Mouse (Mus musculus) inflammation-experienced regulatory T-cells, adult 6 months (primary cell): ENCODE results near the gene Rbfox2. TPM values are rescaled to one million over a fixed set of nuclear protein-coding genes. Genes with fewer than 3 reads are reported as not detected.

Experiments
- ATAC-seq: one replicate; pipeline ENCODE4 v1.8.0; 2017
- polyA plus RNA-seq, 3 experiments: library from polyadenylated mRNA; unstranded; fragments of 100-300 nt; shearing (Covaris generic); gene quantifications; one replicate each; pipeline ENCODE4 v1.2.1; 2017

Rbfox2 gene
- polyA plus RNA-seq, 3 experiments from 2014 or later, result not detected

DNA sequence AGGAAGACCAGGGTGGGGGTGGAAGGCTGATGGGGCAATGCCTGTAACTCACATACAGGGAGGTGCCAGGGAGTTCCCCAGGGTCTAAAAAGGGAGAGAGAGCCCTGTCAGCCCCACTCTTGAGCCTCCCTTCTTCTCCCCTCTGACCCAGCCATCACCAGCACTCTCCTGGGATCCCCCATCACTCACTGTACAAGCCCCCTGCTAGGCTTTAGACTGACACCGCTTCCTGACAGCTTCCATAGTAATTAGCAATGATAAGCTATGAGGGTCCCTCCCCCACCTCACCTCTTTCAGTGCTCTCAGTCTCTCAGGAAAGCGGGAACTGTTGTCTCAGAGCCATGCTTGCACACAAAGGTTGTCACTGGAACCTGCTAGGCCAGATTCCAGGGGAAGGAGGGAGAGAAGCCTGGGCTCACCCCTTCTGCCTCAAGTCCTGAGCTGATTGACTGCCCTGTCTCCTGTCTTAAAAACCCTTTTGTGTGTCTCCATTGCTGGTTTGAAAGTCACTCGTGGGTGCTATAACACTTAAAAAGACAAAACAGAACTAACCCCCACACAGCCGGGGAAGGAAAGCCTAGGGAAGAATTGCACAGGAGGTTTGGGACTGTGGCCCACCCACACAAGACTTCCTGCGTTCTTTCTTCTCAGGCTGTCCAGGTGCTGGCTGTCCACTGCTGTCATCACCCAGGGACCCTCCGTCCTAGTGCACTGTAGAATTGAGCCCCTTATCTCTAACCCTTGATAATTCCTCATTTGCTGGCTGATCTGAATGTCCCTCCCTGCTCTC is 250.6 kb downstream of the Rbfox2 start:
- ATAC-seq, result no peak

DNA sequence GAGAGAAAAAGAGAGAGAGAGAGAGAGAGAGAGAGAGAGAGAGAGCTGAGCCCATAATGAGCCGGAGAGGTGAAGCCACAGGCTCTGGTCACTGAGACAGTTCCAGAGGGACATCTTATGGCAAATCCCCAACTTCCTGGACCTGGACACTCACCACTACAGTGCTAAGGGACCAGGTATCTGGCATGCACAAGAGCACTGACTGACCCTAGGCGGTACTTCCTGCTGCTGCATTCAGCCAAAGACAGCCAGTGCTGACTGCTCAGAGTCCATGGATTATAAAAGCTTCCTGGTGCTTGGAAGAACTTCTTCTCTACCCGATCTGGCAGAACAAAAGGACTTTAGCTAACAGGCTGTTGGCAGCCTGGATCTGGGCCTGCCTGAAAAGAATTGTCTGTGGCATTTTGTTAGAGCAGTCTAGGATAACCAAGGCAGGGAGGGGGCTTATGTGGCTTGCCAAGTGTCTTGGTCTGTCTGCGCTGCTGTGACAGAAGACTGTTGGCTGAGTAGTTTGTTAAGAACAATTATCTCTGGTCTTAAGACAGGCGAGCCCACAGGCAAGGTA is 252.1 kb downstream of the Rbfox2 start:
- ATAC-seq, result no peak

DNA sequence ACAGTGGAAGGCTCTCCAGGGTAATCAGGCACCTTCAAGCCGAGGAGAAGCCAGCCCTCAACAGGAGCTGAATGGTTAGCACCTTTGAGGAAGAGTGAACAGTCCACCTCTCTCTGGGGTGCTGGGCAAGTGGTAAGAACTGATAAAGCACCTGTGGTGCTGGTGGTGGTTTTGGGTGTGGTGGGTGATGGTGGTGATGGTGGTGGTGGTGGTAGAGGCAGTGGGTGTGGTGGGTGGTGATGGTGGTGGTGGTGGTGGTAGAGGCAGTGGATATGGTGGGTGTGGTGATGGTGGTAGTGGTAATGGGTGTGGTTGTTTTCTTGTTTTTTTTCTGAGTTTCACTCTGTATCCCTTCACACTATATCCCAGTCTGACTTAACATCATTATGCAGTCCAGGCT is 253.8 kb downstream of the Rbfox2 start:
- no peak for ATAC-seq

DNA sequence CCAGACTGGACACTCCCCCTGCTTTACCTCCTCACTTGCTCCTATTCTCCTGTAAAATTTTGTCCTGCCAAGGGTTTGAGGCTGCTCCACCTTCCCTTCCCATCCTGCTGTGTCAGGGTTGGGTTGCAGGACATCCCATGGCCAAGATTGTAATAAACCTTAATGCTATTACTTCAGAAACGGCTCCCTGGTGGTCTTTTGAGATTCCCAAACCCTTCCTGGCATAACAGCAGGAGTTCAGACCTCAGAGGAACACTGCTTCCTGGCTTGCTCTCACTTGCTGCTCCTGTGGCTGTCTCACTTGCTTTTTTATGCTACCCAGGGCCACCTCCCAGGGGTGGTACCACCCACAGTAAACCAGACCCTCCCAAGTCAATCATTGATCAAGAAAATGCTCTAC is 254.6 kb downstream of the Rbfox2 start:
- ATAC-seq, result no peak

DNA sequence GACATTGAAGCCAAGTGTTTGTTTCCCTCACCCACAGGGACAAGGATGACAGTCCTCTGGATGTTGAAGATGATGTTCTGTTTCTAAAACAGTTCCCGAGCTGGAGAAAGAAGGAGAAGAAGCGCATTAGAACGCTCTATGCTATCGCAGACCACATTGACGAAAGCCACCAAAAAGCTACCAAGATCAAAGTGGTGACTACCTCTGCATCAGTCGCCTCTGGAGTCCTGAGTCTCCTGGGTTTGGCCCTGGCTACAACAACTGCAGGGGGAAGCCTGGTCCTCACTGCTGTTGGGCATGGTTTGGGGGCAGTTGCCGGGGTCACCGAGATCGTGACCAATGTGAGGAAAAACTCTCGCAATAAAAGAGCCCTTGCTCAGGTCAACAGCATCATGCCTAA is 256.2 kb downstream of the Rbfox2 start, which contains the start of gene Mb:
Gene Mb, minus strand, starts transcription at position 101 of the 400 bp plus-strand sequence.
- ATAC-seq, result no peak

DNA sequence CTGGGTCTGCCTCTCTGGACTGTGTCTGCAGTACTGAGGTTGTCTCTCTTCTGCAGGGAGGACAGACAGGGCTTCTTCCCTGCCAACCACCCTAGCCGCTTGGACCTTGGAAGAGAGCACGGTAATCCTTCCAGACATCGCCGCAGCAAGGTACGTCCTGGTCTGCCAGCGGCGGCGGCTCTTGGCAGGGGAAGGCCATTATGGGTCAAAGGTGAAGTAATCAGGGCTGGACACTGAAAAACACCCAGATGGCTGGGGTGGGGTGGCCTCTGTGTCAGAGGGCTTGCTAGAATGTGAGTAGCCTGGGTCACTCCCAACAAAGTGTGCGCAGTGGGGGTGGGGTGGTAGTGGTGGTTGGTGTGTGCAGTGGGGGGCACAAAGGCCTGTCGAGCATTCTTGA is 261.2 kb downstream of the Rbfox2 start:
- ATAC-seq, result no peak

DNA sequence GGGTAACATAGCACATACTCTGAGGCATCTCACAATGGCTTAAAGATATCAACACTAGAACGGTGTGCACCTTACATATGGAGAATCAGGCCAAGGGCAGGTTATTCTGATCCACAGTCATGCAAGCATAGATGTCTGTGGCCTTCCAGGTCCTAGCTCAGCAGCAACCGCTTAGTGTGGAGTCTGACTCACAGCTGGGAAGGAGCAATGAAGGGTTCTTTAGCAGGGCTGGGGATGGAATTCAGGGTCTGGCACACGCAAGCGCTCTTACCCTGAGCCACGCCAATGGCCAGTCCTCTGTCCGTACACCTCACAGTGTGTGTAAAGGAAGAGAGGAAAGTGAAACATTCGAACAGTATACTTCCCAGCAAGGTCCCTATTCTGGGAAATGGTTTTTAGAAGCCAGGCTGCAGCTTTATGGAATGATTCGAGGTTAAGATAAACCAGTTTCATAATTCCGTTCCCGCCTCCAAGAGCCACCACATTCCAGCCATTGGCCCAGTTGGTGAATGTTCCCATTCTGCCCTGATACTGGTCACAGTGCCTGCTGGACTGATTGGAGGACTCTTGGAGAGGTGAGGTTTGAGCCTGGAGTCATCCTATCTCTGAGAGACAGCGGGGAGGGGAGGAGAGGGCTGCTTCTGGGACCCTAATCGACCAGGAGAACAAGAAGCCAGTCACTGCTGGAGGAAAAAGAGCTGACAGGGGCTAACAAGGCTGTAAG is 262.0 kb downstream of the Rbfox2 start, which contains the start of gene Apol6:
Gene Apol6, plus strand, starts transcription at position 133 of the 724 bp plus-strand sequence.
- ATAC-seq, result no peak

DNA sequence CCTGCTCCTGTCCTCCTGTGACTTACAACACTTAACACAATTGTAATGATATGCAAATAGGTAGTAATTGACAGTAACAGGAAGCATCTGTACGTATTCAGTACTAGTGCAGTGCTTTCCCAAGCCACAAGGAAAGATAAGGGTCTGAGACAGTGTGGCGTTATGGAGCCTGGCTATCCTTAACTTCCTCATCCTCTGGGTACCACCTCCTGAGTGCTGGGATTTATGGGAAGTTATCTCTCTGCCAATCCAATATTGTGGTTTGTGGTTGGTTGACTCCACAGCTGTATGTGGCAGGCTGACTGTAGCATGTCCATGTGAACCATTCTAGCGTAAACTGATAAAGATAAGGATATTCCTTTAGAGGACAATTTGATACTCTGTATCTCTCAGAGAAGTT is 266.0 kb downstream of the Rbfox2 start:
- ATAC-seq, result no peak

DNA sequence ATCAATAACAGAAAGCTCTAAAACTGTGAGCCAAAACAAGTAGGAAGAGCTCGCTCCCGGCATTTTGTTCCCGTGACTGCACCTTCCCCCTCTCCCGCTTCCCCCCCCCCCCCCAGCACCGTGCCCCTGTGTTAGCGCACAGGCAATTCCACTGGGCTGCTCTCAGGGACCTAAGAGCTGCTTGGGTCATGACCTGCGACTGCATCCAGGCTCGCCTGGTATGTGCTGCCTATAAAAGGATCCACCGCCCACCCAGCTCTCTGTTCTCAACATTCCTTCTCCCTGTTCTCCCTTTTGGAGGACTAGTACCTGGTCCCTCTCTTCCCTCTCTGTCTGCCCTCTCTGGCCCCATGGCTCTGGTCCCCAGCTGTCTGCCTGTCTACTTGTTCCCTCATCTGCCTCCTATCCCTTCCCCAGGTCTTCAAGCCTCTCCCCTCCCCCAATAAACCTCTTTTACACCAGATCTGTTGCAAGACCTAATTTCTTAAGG is 267.5 kb downstream of the Rbfox2 start:
- ATAC-seq, result no peak

DNA sequence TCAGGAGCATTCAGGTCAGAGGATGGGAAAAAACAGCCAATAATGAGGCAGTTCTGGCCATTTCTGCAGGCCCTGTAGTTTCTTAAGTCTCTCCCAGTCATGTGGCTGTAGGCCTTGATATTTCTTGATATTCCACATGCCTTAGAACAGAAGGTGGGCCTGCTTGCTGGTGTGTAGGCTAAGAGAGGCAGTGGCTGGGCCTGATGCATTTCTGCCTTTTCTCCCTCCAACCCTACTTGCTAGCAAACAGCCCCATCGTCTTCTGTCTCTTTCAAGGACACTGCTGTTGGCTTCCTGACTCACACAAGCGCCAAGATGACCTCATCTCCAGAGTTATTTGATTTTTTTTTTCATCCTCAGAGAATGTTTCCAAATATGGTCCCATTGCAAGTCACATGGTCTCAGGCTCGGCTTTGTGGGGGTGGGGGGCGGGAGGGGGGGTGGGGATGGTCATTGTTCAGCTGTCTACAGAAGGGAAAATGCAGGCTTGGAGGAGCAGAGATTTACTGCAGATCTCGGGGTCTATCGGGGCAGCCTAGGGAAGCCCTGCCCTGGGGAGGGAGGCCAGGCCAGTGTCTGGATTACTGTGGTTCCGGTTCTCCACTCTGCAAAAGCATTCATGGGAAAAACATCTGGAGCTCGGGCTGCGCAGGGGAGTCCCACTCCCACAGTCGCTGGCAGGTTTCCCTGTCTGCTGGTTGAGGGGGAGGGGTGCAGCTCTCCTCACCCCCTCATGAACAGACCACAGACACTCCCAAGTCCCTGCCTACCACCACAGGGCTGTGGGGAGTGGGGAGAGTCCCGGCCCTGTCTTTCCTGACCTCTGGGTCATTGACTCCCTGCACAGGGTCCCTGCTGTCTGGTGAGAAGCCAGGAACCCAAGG is 269.3 kb downstream of the Rbfox2 start:
- ATAC-seq, result no peak

DNA sequence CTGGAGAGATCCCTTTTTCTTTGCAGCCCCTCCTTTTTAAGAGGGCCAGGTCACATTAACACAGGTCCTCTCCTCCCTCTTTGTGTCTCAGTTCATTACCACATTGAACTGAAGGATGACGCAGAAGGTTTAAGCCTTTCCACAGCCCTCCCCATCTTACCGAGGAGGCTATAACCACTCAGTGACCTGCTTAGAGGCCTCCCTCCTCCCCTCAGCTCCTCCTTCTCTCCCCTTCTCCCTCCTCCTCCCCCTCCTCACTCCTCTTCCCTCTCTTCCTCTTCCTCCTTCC is 269.9 kb downstream of the Rbfox2 start:
- no peak for ATAC-seq

DNA sequence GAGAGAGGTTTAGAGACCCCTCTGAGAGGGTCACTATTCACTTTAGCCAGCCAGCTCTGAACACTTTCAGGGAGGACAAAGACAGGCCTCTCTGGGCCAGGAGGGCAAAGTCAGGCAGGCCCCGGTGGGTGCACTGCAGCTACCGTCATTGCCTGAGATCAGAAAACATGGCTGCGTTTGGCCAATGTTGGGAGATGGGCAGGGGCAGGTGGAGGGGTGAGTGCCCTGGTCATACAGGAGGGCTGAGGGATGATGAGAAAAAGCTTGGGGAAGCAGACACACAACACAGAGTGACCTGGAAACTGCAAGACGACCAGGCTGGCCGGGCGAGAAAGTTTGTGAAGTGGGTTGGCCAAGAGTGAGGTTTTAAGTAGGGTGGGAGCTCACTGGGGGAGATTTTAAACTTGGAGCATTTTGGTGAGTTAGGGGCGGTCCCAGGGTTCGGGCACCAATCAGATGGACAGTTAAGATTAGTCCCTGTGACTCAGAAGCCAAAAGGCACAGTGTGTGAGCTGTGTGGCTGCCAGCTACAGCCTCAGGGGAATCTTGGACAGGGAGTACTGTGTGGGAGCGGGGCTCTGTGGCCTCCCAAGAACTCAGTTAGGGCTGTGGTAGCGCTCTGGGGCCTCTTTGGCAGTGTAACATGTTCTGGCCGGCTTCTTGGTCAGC is 270.4 kb downstream of the Rbfox2 start:
- no peak for ATAC-seq

DNA sequence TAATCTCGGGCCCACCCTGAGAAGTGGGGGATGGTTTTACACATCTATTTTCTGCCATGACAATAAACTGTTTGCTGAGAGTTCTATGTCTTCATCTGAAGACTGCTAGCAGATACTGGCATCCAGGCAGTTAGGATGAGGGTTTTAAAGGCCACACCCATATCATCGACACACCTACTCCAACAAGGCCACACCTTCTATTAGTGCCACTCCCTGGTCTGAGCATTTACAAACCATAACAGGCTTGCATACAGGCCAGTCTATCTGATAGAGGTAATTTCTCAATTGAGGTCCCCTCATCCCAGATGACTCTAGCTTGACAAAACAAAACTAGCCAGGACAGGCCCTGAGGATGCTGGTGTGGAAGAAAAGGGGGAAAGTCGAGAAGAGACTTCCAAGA is 271.2 kb downstream of the Rbfox2 start:
- ATAC-seq, result no peak

DNA sequence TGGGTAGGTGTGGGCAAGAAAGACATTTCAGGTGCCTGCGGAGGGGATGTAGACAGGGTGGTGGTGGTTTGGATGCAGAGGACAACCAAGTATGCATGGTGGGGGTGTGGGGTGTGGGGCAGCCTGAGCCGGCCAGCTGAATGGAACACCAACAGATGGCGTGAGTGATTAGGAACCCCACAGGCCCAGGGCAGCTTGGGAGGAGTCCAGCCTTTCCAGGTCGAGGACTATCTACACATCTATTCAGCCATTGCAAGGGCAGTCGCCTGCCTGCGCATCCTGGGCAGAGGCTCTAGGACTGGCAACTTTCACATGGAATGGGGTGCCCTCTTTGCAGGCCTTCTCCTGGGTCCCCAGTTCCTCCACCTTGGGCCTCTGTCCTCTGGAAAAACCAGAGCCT is 272.3 kb downstream of the Rbfox2 start:
- ATAC-seq, result no peak

DNA sequence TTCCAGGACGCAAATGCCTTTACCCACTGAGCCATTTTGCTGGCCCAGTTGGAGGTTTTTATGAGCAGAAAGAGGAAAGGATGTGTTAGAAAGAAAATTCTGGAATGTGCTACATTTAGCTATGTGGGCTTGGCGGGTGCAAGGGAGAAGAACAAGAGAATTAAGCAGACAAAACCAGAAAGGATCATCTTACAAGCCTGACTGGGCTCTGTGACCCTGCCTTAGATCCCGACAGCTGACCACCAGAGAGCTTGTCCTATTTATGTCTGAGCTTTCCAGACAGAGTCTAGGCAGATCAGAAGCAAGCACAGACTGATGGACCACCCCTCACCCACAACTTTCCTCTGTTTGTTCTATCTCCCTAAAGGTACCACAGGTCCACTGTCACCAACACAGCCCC is 275.5 kb downstream of the Rbfox2 start:
- ATAC-seq, result no peak

DNA sequence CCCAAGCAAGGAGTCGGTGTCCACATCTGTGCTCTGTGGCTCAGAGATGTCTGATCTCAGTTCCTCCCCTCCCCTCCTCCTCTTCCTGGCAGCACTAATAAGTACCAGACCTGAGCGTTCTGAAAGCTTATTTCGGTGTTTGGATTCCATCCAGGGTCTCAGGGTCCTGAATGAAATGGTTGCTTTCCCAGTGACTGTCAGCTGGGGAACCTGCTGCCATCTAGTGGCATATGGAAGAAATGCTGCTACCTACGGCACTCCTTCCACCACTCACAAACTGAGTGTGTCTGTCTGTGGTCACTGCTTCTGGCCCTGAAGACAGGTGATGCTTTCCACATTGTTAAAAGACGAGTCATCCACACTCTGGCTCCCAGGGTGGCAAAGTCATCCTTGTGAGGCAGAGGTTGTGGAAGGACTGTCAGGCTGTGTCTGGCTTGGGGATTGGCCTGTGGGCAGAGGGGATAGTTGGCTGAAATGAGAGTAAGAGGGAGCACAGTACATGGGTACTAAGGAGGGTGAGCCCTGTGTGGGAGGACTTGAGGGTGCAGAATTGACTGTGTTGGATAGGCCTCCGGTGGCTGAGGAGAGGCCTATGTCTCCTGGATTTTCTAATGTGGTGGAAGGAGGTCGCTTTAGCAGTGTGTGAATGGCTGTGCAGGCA is 277.3 kb downstream of the Rbfox2 start:
- ATAC-seq, result no peak

Other genes starting within 250 kb of the Rbfox2 start
- not detected for gene Apol7a, start 92.1 kb upstream of the Rbfox2 start, polyA plus RNA-seq
- gene Apol9a, start 104.1 kb upstream of the Rbfox2 start, polyA plus RNA-seq, result 10 to 100 TPM in 1 of 3 experiments, 1 to 10 TPM in 1, under 1 TPM in 1; 0.49 to 10.2 (median 6.8) TPM
- gene Apol7b, start 140.5 kb upstream of the Rbfox2 start, polyA plus RNA-seq, result 1 to 10 TPM in 1 of 3 experiments, under 1 TPM in 1, not detected in 1; 0.60 to 1.2 TPM
- not detected for gene Apol10a, start 170.0 kb upstream of the Rbfox2 start, polyA plus RNA-seq
- gene Apol11a, start 201.3 kb upstream of the Rbfox2 start, polyA plus RNA-seq, result not detected
- 1 to 10 TPM in 1 of 3 experiments, not detected in 2; 1.9 TPM for gene Apol7c, start 226.3 kb upstream of the Rbfox2 start, polyA plus RNA-seq